Mouse (Mus musculus): ENCODE results near the gene Slc19a2. TPM values are rescaled to one million over a fixed set of nuclear protein-coding genes. Genes with fewer than 3 reads are reported as not detected.

The Slc19a2 gene
- polyA plus RNA-seq, 1 experiment from 2014 or later: 8.6 TPM

DNA sequence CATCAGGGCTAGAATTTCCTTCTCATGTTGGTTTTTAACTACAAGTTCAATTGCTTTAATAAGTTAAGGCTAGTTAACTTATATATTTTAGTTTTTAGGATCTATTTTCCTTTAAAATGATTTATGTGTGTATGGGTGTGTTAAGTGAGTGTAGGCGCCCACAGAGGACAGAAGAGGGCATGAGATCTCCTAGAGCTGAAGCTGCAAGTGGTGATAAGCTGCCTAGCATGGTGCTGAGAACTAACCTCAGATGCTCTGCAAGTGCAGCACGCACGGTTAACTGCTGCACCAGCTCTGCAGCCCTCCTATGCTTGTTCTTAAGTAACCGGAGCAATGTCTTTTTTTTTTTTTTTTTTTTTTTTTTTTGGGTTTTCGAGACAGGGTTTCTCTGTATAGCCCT is 47.6 kb downstream of the Slc19a2 start:
- Histone ChIP-seq H3K27me3 (no peaks in the 10 kb centered on the region), H3K9me3 (no peaks in the 10 kb centered on the region), H3K36me3 (peaks cover 76% of the 10 kb centered on the region), H3K4me3 (no peak overlapping the region), H3K27ac (no peak overlapping the region), H3K4me1 (no peaks in the 10 kb centered on the region), H3K4me2 (replicated peaks) (no peak overlapping the region), H3K9ac (no peak overlapping the region)
- ATAC-seq (ENCODE audit: low FRiP score, low read depth): no peak
- 96% methylated on average over 4 of the region's 5 CpGs for WGBS

DNA sequence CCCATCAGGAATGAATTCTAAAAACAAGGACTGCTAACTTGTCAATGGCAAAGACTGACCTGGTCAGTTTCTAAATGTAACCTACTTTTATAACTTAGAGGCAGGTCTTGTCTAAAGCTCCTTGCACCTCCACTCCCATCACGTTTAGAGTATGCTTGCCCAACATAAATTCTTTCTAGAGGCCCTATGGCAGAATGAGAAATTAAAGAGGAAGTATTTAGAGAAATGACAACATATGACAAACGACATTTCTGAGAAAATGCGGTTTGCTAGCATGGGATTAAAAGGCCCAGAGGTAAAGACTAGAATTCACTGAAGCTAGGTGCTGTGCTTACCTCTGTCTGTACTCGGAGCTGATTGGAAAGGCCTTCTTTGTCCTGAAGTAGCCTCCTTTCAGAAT is 53.1 kb downstream of the Slc19a2 start:
- H3K4me3 ChIP-seq: no peak overlapping the region
- H3K36me3 ChIP-seq: peaks cover 57% of the 10 kb centered on the region
- no peak for ATAC-seq (ENCODE audit: low FRiP score, low read depth)
- H3K9ac ChIP-seq: no peak overlapping the region
- peaks cover 10% of the 10 kb centered on the region for H3K4me1 ChIP-seq
- H3K9me3 ChIP-seq: no peaks in the 10 kb centered on the region
- H3K27me3 ChIP-seq: no peaks in the 10 kb centered on the region
- no peak overlapping the region for H3K4me2 ChIP-seq (replicated peaks)
- no peak overlapping the region for H3K27ac ChIP-seq
- WGBS: 88% methylated on average over 4 of the region's 4 CpGs

DNA sequence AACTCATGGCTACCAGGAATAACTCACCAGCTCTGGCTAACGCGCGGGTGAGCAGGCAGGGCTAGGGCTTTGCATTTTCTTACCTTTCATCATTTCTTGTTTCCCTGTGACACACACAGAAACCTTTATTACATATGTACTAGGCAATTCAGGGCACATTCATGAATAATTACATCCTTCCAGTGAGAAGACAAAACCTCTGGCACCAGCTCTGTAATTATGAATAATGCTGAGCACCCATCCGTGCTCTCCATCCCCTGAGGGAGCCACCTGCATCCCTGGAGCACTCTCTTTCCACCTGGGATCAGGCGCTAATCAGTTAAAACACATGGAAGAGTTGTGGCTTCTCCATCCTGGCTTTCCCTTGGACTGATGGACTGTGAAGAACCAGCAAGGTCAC is 55.0 kb downstream of the Slc19a2 start, which contains the start of gene Nme7:
Gene Nme7, plus strand, starts transcription at position 301 of the 400 bp plus-strand sequence.
- Histone ChIP-seq H3K27ac (no peak within 1 kb of the TSS), H3K4me3 (no peak within 1 kb of the TSS), H3K4me2 (replicated peaks) (no peak within 1 kb of the TSS), H3K36me3 (peaks cover 42% of the 10 kb centered on the region), H3K9me3 (no peaks in the 10 kb centered on the region), H3K4me1 (peaks cover 20% of the 10 kb centered on the region), H3K27me3 (no peaks in the 10 kb centered on the region), H3K9ac (no peak within 1 kb of the TSS)
- ATAC-seq (ENCODE audit: low FRiP score, low read depth): no peak
- 90% methylated on average over 5 of the region's 5 CpGs for WGBS

DNA sequence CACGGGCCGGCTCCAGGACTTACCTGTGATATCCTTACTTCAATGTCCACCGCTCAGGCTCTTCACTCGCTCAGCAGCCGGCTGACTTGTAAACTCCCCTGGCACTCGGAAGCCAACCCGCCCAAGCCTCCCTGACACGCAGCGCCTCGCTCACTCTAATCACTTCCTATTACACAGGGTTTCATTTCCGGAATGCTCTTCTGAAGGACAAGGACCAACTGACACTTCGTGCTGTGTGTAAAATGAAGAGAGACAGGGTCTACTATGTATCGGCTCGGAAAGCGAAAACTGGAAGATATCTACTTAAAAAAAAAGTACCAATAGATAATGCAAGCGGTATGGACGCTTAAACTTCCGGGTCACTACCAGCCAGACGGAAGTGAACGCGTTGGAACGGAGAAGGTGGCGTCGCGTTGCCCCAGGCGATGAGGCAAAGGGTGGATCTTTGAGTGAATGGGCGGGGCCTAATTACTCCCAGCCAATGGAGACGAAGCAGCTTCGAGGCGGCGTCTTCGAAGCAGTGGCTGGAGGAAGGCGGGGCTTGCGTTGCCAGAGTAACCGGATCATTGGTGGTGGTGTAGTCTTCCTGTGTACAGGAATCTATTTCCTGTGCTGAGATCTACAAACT is 58.4 kb downstream of the Slc19a2 start, which contains the start of gene Blzf1:
Gene Blzf1, minus strand, starts transcription at position 366 of the 628 bp plus-strand sequence.
- H3K27ac ChIP-seq: peak within 1 kb of the TSS; percentile 22; the same call in 1 of the 2 replicates
- H3K4me3 ChIP-seq: peak within 1 kb of the TSS; percentile 89
- peaks cover 20% of the 10 kb centered on the region for H3K4me1 ChIP-seq
- ATAC-seq (ENCODE audit: low FRiP score, low read depth): peak; percentile 99
- peak within 1 kb of the TSS; percentile 77 for H3K4me2 ChIP-seq (replicated peaks)
- under 1% methylated on average over 35 of the region's 35 CpGs for WGBS
- H3K36me3 ChIP-seq: peaks cover 19% of the 10 kb centered on the region
- H3K27me3 ChIP-seq: no peaks in the 10 kb centered on the region
- H3K9me3 ChIP-seq: no peaks in the 10 kb centered on the region
- H3K9ac ChIP-seq: peak within 1 kb of the TSS; percentile 80

DNA sequence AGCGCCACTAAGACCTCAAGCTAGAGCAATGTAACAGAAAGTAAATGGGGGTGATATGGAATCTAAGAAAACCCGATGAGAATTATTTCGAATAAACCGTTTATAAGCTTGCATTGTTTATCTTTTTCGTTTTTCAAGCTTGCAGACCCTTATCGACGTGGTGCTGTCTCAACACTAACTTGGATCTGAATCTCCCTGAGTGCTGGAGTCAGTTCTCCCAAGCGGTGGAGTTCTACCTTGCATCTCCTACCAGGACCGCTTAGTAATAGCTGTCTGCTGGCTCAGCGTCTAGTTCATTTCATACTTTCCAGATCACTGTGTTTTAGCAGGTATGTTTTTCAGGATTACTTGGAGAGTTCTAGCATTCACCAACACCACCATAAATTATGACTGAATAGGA is 59.1 kb downstream of the Slc19a2 start:
- Histone ChIP-seq H3K4me2 (replicated peaks) (peak overlapping the region; percentile 77), H3K4me3 (peak overlapping the region; percentile 89), H3K9me3 (no peaks in the 10 kb centered on the region), H3K27me3 (no peaks in the 10 kb centered on the region), H3K9ac (peak overlapping the region; percentile 67), H3K27ac (no peak overlapping the region), H3K4me1 (peaks cover 20% of the 10 kb centered on the region), H3K36me3 (peaks cover 20% of the 10 kb centered on the region)
- WGBS: 9% methylated on average over 10 of the region's 10 CpGs
- no peak for ATAC-seq (ENCODE audit: low FRiP score, low read depth)

DNA sequence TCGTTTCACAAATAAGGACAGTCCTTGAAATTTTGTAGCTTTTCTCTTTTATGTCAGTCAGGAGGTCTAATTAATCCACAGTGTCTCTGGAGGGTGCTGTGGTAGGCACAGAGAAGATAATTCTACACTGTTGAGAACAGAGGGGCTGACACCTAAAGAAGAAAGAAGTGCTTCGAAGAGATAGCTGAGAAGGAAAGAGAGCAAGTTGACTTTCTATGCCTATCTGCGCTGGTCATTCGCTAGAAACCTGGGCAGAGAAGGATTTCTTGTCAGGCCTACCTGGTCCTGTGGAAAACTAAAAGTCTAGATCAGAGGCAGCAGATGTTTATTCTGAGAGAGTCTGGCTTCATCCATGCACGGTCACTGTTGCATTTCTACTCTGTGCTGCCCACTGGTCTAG is 65.2 kb downstream of the Slc19a2 start:
- Histone ChIP-seq H3K9ac (no peak overlapping the region), H3K4me3 (no peak overlapping the region), H3K4me1 (no peaks in the 10 kb centered on the region), H3K27me3 (no peaks in the 10 kb centered on the region), H3K9me3 (no peaks in the 10 kb centered on the region), H3K4me2 (replicated peaks) (no peak overlapping the region), H3K36me3 (peaks cover 26% of the 10 kb centered on the region), H3K27ac (no peak overlapping the region)
- ATAC-seq (ENCODE audit: low FRiP score, low read depth): no peak
- WGBS: 90% methylated on average over 5 of the region's 5 CpGs

Other genes starting within 250 kb of the Slc19a2 start
- 0.08 TPM in 2 replicates for gene Sele, start 200.8 kb upstream of the Slc19a2 start, polyA plus RNA-seq (2015; fragmentation: Nextera tagmentation; extraction: Ambion mirVana)
- gene Sell, start 187.1 kb upstream of the Slc19a2 start, polyA plus RNA-seq (2015; fragmentation: Nextera tagmentation; extraction: Ambion mirVana): 0.32 TPM in 1 of 2 replicates, not detected in the other
- not detected in 2 replicates for gene Selp, start 133.8 kb upstream of the Slc19a2 start, polyA plus RNA-seq (2015; fragmentation: Nextera tagmentation; extraction: Ambion mirVana)
- 0.09 and 0.24 TPM in 2 replicates for gene F5, start 97.2 kb upstream of the Slc19a2 start, polyA plus RNA-seq (2015; fragmentation: Nextera tagmentation; extraction: Ambion mirVana)
- 6.5 and 6.7 TPM in 2 replicates for gene Ccdc181, start 26.5 kb downstream of the Slc19a2 start, polyA plus RNA-seq (2015; fragmentation: Nextera tagmentation; extraction: Ambion mirVana)
- 42.5 and 43.9 TPM in 2 replicates for gene Nme7, start 55.1 kb downstream of the Slc19a2 start, polyA plus RNA-seq (2015; fragmentation: Nextera tagmentation; extraction: Ambion mirVana)
- 31.2 and 32.6 TPM in 2 replicates for gene Blzf1, start 58.4 kb downstream of the Slc19a2 start, polyA plus RNA-seq (2015; fragmentation: Nextera tagmentation; extraction: Ambion mirVana)
- gene Atp1b1, start 209.3 kb downstream of the Slc19a2 start, polyA plus RNA-seq (2015; fragmentation: Nextera tagmentation; extraction: Ambion mirVana): 7.8 and 8.2 TPM in 2 replicates

All from limb, embryonic 13.5 days (tissue).